Mouse (Mus musculus) stomach, postnatal 0 days (tissue): Measurements from ENCODE around the gene Lclat1.

Experiments
- CTCF ChIP-seq: IDR thresholded peaks from 2 replicates; pipeline ENCODE4 v1.5.1; 2016; ENCODE audit warnings: antibody characterized with exemption, low read depth, mild to moderate bottlenecking, moderate library complexity
- EP300 ChIP-seq: optimal IDR thresholded peaks from 2 replicates; pipeline ENCODE3; 2016; ENCODE audit warnings: antibody characterized with exemption

DNA sequence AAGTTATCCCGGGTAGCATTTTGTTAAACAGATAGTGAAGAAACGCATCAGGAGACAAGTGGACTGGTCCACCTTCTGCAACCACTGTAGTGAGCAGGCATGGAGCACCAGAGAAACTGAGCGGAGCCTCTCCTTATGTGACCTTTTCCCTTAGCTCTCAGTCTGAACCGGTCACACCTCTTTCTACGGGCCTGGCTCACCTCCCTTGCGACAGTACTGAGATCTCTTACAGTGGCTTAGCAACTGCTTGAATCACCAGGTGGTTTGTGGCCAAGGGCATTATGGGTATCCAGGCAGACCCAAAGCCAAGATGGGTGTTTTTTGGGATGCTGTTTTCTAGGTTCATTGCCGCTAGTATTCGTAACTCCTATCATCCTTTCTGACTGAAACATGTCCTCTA, 16.4 kb upstream of the Lclat1 start:
- no peak for TF ChIP-seq CTCF
- no peak for TF ChIP-seq EP300
